Mouse (Mus musculus) hindlimb bud, embryonic 11.5 days (tissue): Measurements from ENCODE around the gene Kcne1.
A peak's percentile ranks its signal among the peaks of the same experiment; 100 is the strongest.

Experiments used
- DNase-seq: peaks from one replicate; pipeline ENCODE4 v3.0.0-alpha.2; 2012; ENCODE audit warnings: low read depth, low spot score; ENCODE audit errors: extremely low spot score

Kcne1 gene

GRCm38 (mm10) chr16:92357023-92357422 lies 2.2 kb downstream of the Kcne1 start:
- no peak for DNase-seq

DNA sequence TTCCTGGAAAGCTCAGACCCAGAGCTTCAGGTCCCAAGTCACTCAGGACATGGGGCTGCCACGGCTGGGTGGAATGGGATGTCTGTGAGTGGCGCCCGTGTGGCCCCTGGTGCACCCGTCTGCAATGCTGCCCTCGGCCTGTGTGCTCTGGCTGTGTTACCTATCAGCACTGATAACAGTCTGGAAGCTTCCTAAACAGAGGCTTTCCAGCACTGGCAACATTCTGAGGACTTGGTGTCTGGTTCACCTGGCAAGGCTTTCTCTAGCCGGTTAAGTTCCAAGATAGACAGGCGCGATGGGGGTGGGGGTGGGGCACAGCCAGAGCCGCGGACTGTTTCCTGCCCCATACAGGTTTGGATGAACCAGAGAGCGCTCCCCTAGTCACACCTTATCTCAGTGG lies 3.3 kb downstream of the Kcne1 start:
- no peak for DNase-seq

GRCm38 (mm10) chr16:92355366-92355765 lies 3.9 kb downstream of the Kcne1 start:
- no peak for DNase-seq

- no peak for DNase-seq
Measured at GRCm38 (mm10) chr16:92353897-92354296, 5.4 kb downstream of the Kcne1 start.

DNA sequence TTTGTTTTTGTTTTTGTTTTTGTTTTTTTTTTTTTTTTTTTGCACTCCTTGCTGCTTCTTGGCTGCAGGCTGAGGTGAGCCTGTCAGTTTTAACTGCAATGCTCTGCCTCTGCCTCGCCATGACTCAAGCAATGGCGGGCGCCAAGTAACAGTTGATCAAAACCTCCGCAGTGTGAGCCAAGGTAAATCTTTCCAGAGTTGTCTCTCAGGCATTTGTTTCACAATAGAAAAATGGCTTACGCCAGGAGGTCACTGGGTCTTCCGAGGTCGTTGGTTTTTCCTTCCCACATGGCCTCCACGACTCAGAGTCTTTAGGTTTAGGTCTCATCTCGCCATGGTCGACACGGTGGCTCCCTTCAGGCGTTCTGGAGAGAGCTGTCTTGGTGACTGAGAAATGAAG lies 6.0 kb downstream of the Kcne1 start:
- no peak for DNase-seq

DNA sequence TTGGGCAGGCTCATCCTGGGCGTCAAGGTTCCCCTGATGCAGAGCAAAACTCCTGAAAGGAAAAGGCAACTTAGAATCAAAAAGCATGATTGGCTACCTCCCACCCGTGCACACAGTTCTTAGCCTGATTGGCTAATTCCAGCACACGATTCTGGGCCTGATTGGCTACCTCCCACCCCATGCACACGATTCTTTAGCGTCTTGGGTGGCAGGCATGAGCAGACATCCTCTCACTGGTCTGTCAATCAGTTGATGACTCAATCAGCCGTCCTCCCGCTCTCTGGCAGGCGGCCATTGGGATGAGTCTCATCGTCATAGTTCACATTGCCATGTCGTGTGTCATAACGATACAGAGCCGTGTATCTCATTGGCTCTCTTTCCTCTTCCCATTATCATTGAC lies 10.3 kb downstream of the Kcne1 start:
- DNase-seq, result no peak

- no peak for DNase-seq
Measured at GRCm38 (mm10) chr16:92346297-92346916, 12.9 kb downstream of the Kcne1 start.

- no peak for DNase-seq
Measured at GRCm38 (mm10) chr16:92345177-92345576, 14.1 kb downstream of the Kcne1 start.

DNA sequence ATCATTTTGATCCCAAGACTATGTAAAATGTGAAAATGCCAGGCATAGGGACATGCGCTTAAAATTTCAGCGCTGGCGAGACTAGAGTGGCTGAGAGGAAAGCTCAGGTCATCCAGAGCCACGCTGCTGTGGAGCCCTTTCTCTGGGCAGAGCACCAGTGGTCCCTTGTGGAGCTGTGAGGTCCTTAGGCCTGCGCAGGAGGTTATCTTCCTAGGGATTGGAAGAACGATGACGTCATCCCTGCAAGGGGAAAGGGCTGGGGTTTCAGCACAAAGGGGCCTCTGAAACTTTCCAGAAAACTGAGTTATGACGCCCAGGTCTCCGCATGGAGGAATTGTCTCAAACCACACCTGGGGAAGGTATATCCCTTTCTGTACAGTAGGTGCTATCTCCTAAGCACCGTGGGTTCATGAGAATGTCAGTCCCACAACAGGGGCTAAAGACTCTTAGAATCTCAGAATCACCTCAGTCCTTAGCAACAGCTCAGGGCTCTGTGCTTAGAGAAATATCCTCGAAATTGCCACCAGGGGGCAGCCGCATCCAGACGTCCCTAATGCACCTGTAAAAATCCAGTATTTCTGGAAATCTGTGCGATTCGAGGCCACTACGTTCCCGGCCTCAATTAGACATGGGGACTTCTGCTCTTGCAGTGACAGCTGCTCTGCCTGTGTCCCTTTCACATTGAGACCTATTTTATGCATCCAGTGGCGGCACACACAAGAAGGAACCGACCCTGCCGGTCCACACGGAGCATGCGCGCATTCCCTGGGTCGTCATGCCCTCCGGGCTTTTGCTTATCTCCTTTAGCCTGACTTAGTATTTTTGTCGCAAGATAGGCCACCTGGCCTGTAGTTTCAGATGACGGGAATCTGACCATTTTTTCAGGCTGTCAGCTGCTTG lies 18.4 kb downstream of the Kcne1 start:
- peak; percentile 66 for DNase-seq

GRCm38 (mm10) chr16:92336280-92336679 lies 23.0 kb downstream of the Kcne1 start:
- DNase-seq, result peak; percentile 82

DNA sequence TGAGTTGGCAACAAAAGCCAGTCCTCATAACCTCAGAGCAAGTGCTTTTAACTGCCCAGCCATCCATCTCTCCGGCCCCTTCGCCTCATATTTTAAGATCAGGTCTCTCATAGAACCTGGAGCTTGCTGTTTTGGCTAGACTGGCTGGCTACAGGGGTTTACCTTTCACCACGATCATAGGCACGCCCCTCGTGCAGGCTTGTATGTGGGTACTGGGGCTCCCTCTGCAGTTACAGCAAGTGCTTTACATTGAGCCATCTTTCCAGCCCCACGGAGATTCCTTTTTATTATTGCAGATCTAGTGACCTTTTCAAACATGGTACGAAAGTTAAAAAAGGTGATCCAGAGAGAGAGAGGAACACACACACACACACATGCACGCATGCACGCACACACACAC lies 24.7 kb downstream of the Kcne1 start:
- no peak for DNase-seq

GRCm38 (mm10) chr16:92330966-92331365 lies 28.3 kb downstream of the Kcne1 start:
- DNase-seq, result no peak

GRCm38 (mm10) chr16:92327911-92328310 lies 31.4 kb downstream of the Kcne1 start:
- DNase-seq, result no peak

DNA sequence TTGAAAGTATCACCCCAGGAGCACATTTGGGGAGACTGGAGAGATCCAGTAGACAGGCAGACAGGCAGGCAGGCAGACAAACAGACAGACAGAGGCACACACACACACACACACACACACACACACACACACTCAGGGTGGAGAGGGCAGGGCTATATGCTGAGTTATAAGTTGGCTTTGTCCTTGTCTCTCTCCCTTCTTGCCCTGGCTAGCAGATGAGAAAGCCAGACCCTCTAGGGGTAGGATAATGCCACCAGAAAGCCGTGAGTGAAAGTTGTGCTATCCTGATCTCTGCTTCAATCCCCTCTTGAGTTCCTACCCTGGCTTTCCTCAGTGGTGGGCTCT lies 34.2 kb downstream of the Kcne1 start:
- DNase-seq, result no peak

- no peak for DNase-seq
Measured at GRCm38 (mm10) chr16:92324309-92325061, 34.8 kb downstream of the Kcne1 start.

DNA sequence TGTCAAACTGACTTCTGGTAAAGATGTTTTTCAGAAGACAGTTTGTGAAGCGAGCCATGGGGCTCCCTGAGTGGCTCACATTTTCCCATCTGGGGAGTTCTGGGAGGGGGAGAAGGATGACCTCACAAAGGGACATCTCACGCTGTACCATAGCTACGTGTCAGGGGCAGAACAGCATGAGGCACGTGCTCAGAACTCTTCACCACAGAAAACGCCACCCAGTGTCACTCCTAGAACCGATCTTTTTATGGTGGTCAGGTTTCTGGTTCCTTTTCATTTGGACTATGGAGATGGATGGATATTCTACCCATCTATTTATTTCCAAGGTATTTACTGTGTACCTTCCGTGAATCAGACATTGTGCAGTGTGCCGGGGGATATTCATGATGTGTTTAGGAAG lies 37.9 kb downstream of the Kcne1 start, which contains the start of gene Fam243:
Fam243 (minus strand) TSS at position 101 of the 400 bp plus-strand sequence.
- no peak for DNase-seq

GRCm38 (mm10) chr16:92320361-92320760 lies 38.9 kb downstream of the Kcne1 start:
- DNase-seq, result no peak

DNA sequence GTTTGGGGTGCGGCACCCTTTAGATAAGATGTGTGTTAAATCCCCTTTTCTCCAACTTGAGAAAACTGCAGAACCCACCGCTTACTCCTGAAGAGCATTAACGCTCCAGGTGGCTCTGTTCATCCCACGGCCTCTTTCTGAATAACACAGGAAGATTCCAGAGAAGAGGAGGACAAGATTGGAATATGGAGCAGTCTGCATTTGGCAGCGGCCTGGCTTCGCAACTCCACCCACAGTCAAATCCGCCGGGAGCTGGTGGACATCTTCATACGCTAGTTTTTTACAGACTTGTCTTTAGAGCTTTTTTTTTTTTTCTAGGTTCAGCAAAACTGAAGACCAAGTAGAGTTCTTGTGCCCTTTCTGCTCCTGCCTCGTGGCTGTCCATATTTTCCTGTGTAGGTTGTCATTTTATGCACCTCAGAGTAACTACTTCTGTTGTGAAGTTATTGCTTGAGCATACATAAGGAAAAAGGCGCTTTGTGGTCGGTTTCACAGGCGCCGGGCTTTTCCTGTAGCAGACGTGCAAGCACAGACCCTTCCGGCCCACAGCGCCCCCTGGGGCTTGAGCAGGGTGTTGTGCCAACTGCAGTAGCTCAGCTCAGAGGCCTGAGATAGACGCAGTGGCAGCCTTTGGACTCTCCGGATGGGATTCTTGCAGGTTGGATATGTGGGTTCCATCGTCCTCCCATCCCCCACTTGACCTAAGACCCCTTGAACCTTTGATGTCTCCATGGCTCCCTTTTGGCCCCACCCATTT lies 39.7 kb downstream of the Kcne1 start:
- no peak for DNase-seq

GRCm38 (mm10) chr16:92316049-92316738 lies 43.1 kb downstream of the Kcne1 start:
- DNase-seq, result no peak

- no peak for DNase-seq
Measured at GRCm38 (mm10) chr16:92313953-92314741, 45.1 kb downstream of the Kcne1 start.
